Mouse (Mus musculus): Measurements from ENCODE around the gene Vrk3. TPM values are rescaled to one million over a fixed set of nuclear protein-coding genes. Genes with fewer than 3 reads are reported as not detected.

Vrk3 gene
- polyA plus RNA-seq, 1 experiment from 2014 or later, result 30.7 TPM

GRCm38 (mm10) chr7:44768129-44768528 lies 19.9 kb downstream of the Vrk3 start:
- WGBS, result 78% methylated on average over 5 of the region's 5 CpGs
- no peaks in the 10 kb centered on the region for H3K9me3 ChIP-seq
- H3K27me3 ChIP-seq (replicated peaks), result no peaks in the 10 kb centered on the region
- no peak for ATAC-seq (ENCODE audit: extremely low read depth, insufficient number of reproducible peaks, low FRiP score, low TSS enrichment)
- H3K36me3 ChIP-seq, result peaks cover 97% of the 10 kb centered on the region
- H3K27ac ChIP-seq (replicated peaks), result no peak overlapping the region
- H3K4me1 ChIP-seq, result no peaks in the 10 kb centered on the region
- H3K9ac ChIP-seq, result no peak overlapping the region
- no peak overlapping the region for H3K4me3 ChIP-seq
- H3K4me2 ChIP-seq, result no peak overlapping the region

- H3K27ac ChIP-seq (replicated peaks), result no peak overlapping the region
- ATAC-seq (ENCODE audit: extremely low read depth, insufficient number of reproducible peaks, low FRiP score, low TSS enrichment), result no peak
- H3K4me3 ChIP-seq, result no peak overlapping the region
- WGBS, result 11% methylated on average over 6 of the region's 6 CpGs
- H3K4me2 ChIP-seq, result no peak overlapping the region
- no peaks in the 10 kb centered on the region for H3K27me3 ChIP-seq (replicated peaks)
- H3K9me3 ChIP-seq, result no peaks in the 10 kb centered on the region
- no peak overlapping the region for H3K9ac ChIP-seq
- H3K4me1 ChIP-seq, result no peaks in the 10 kb centered on the region
- H3K36me3 ChIP-seq, result peaks cover 97% of the 10 kb centered on the region
Measured at GRCm38 (mm10) chr7:44770046-44770578, 21.9 kb downstream of the Vrk3 start.

DNA sequence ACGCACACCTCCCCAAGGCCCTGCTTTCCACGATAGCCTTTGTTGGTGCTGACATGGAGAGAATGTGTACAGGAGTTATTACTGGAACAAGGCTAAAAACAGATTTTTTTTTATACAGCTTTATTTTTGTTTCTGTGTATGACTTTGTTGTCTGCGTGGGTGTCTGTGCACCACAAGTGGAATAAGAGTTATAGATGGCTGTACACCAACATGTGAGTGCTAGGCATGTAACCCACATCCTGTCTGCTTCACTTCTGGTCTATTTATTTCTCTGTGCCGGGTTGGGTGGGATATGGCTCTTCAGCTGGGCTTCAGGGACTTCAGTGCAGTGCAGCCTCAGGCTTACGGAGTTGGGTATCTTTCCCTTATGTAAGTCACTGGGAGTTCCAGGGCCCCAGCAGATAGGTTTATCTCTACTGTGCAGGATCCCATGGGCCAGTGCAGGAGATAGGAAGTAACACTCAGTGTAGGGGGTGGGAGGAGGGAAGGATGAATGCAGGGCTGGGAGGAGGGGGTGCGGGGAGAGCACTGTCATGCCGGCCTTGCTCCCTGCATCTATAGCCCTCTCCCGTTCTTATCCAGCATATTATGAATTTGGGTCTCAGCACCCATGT lies 24.5 kb downstream of the Vrk3 start:
- 71% methylated on average over 8 of the region's 8 CpGs for WGBS
- Histone ChIP-seq H3K36me3 (peaks cover 95% of the 10 kb centered on the region), H3K9ac (no peak overlapping the region), H3K9me3 (no peaks in the 10 kb centered on the region), H3K4me3 (no peak overlapping the region), H3K27me3 (replicated peaks) (no peaks in the 10 kb centered on the region), H3K4me1 (no peaks in the 10 kb centered on the region), H3K27ac (replicated peaks) (no peak overlapping the region), H3K4me2 (no peak overlapping the region)
- no peak for ATAC-seq (ENCODE audit: extremely low read depth, insufficient number of reproducible peaks, low FRiP score, low TSS enrichment)

GRCm38 (mm10) chr7:44776849-44777498 lies 28.8 kb downstream of the Vrk3 start:
- no peaks in the 10 kb centered on the region for H3K4me1 ChIP-seq
- peaks cover 63% of the 10 kb centered on the region for H3K36me3 ChIP-seq
- H3K4me3 ChIP-seq, result no peak overlapping the region
- H3K4me2 ChIP-seq, result no peak overlapping the region
- no peak overlapping the region for H3K9ac ChIP-seq
- WGBS, result 86% methylated on average over 9 of the region's 9 CpGs
- H3K27me3 ChIP-seq (replicated peaks), result no peaks in the 10 kb centered on the region
- no peaks in the 10 kb centered on the region for H3K9me3 ChIP-seq
- H3K27ac ChIP-seq (replicated peaks), result no peak overlapping the region
- ATAC-seq (ENCODE audit: extremely low read depth, insufficient number of reproducible peaks, low FRiP score, low TSS enrichment), result peak; percentile 42; the same call in 1 of the 2 replicates

DNA sequence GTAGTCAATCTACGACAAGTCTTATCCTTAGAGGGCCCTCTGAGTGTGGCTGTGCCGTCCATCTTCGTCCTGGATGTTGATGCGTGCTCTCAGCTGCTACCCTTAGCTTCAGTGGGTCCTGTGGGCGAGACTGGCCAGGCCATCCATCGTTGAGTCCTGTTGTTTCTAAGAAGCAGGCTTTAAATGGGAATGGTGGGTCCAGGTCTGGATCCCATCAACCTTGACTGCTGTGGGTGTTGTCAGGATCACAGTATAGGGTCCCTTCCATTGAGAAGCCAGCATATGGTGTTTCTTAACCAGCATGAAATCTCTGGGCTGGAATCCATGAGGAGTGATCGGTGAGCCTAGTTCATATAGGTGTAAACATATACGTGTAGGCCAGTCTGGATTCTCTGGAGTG lies 31.9 kb downstream of the Vrk3 start:
- WGBS, result 75% methylated on average over 8 of the region's 8 CpGs
- peaks cover under 1% of the 10 kb centered on the region; the same call in 1 of the 2 replicates for H3K27me3 ChIP-seq (replicated peaks)
- no peak overlapping the region for H3K4me2 ChIP-seq
- no peak overlapping the region for H3K9ac ChIP-seq
- H3K27ac ChIP-seq (replicated peaks), result no peak overlapping the region
- H3K4me1 ChIP-seq, result no peaks in the 10 kb centered on the region
- no peak overlapping the region for H3K4me3 ChIP-seq
- ATAC-seq (ENCODE audit: extremely low read depth, insufficient number of reproducible peaks, low FRiP score, low TSS enrichment), result no peak
- peaks cover 31% of the 10 kb centered on the region for H3K36me3 ChIP-seq
- H3K9me3 ChIP-seq, result no peaks in the 10 kb centered on the region

- Histone ChIP-seq H3K27me3 (replicated peaks) (peaks cover 19% of the 10 kb centered on the region; the same call in 1 of the 2 replicates), H3K27ac (replicated peaks) (no peak overlapping the region), H3K4me1 (no peaks in the 10 kb centered on the region), H3K4me3 (no peak overlapping the region), H3K9me3 (0 out of 2 replicates have a peak, but pooled peaks cover 6% of the 10 kb centered on the region), H3K4me2 (no peak overlapping the region), H3K36me3 (no peaks in the 10 kb centered on the region), H3K9ac (no peak overlapping the region)
- no peak for ATAC-seq (ENCODE audit: extremely low read depth, insufficient number of reproducible peaks, low FRiP score, low TSS enrichment)
- WGBS, result 69% methylated on average over 3 of the region's 3 CpGs
Measured at GRCm38 (mm10) chr7:44789531-44789930, 41.3 kb downstream of the Vrk3 start.

DNA sequence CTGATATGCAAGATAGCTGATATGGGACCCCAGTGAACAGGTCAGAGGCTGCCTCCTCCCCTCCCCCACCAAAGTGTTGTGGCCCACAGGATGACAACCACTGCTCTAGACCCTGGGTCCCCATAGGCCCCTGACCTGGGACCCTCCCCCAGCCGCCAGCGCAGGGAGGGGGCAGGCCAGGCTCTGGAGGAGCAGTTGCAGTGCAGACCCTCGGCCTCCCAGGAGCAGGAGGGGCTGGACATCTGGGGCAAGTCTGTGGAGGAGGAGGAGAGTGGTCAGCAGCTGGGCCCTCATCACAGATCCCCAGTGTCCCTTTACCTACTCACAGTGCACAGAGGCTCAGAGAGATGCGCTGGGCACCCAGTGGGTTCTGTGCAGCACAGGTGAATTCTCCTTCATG lies 41.9 kb downstream of the Vrk3 start:
- H3K9me3 ChIP-seq, result 0 out of 2 replicates have a peak, but pooled peaks cover 6% of the 10 kb centered on the region
- no peak overlapping the region for H3K4me3 ChIP-seq
- no peak for ATAC-seq (ENCODE audit: extremely low read depth, insufficient number of reproducible peaks, low FRiP score, low TSS enrichment)
- 60% methylated on average over 4 of the region's 4 CpGs for WGBS
- no peak overlapping the region for H3K4me2 ChIP-seq
- H3K4me1 ChIP-seq, result no peaks in the 10 kb centered on the region
- no peak overlapping the region for H3K9ac ChIP-seq
- H3K27me3 ChIP-seq (replicated peaks), result peaks cover 18% of the 10 kb centered on the region; the same call in 1 of the 2 replicates
- H3K36me3 ChIP-seq, result no peaks in the 10 kb centered on the region
- H3K27ac ChIP-seq (replicated peaks), result no peak overlapping the region

DNA sequence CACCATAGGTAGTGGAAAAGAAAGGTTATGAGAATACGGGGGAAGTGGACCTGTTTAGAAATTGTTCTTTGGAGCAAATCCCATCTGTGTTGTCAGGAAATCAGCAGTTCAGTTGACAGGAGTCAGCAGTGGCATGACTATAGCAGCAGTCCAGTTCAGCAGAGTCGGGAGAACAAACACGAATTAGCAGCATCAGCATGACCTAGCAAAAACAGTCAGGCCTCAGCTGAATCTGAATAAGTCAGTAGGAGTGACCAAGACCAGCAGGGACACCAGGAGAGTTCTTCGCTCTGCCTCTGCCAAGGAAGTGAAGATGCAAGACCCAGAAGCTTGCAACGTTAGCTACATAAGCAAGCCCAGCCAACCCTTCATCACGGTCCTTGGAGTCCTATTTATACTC lies 44.6 kb downstream of the Vrk3 start:
- Histone ChIP-seq H3K4me3 (no peak overlapping the region), H3K4me1 (no peaks in the 10 kb centered on the region), H3K4me2 (no peak overlapping the region), H3K9ac (no peak overlapping the region), H3K9me3 (peaks cover 15% of the 10 kb centered on the region; the same call in 1 of the 2 replicates), H3K27me3 (replicated peaks) (0 out of 2 replicates have a peak, but pooled peaks cover 9% of the 10 kb centered on the region), H3K36me3 (no peaks in the 10 kb centered on the region), H3K27ac (replicated peaks) (no peak overlapping the region)
- ATAC-seq (ENCODE audit: extremely low read depth, insufficient number of reproducible peaks, low FRiP score, low TSS enrichment), result no peak; the same call in 1 of the 2 replicates
- 70% methylated on average over 6 of the region's 6 CpGs for WGBS

- no peak for ATAC-seq (ENCODE audit: extremely low read depth, insufficient number of reproducible peaks, low FRiP score, low TSS enrichment)
- Histone ChIP-seq H3K4me2 (no peak overlapping the region), H3K9me3 (no peaks in the 10 kb centered on the region), H3K9ac (no peak overlapping the region), H3K4me3 (no peak overlapping the region), H3K4me1 (no peaks in the 10 kb centered on the region), H3K36me3 (peaks cover 29% of the 10 kb centered on the region), H3K27me3 (replicated peaks) (peaks cover 9% of the 10 kb centered on the region; the same call in 1 of the 2 replicates), H3K27ac (replicated peaks) (no peak overlapping the region)
- WGBS, result 63% methylated on average over 2 of the region's 2 CpGs
Measured at GRCm38 (mm10) chr7:44808927-44809326, 60.7 kb downstream of the Vrk3 start.

- Histone ChIP-seq H3K36me3 (peaks cover 32% of the 10 kb centered on the region), H3K27ac (replicated peaks) (no peak overlapping the region), H3K4me2 (no peak overlapping the region), H3K4me1 (0 out of 2 replicates have a peak, but pooled peaks cover under 1% of the 10 kb centered on the region), H3K9ac (no peak overlapping the region), H3K4me3 (no peak overlapping the region), H3K27me3 (replicated peaks) (peaks cover 9% of the 10 kb centered on the region; the same call in 1 of the 2 replicates), H3K9me3 (no peaks in the 10 kb centered on the region)
- ATAC-seq (ENCODE audit: extremely low read depth, insufficient number of reproducible peaks, low FRiP score, low TSS enrichment), result no peak
- WGBS, result 71% methylated on average over 3 of the region's 3 CpGs
Measured at GRCm38 (mm10) chr7:44809466-44809865, 61.3 kb downstream of the Vrk3 start.

- H3K9ac ChIP-seq, result no peak overlapping the region
- no peak overlapping the region for H3K4me2 ChIP-seq
- peaks cover 9% of the 10 kb centered on the region for H3K4me1 ChIP-seq
- no peak overlapping the region for H3K27ac ChIP-seq (replicated peaks)
- H3K27me3 ChIP-seq (replicated peaks), result peaks cover 2% of the 10 kb centered on the region; the same call in 1 of the 2 replicates
- no peaks in the 10 kb centered on the region for H3K9me3 ChIP-seq
- H3K4me3 ChIP-seq, result no peak overlapping the region
- ATAC-seq (ENCODE audit: extremely low read depth, insufficient number of reproducible peaks, low FRiP score, low TSS enrichment), result no peak
- peaks cover 32% of the 10 kb centered on the region for H3K36me3 ChIP-seq
- WGBS, result 73% methylated on average over 4 of the region's 4 CpGs
Measured at GRCm38 (mm10) chr7:44810365-44810764, 62.2 kb downstream of the Vrk3 start.
